13 mouse cellular contexts compared by ENCODE assay signal in the genomic region with DNA sequence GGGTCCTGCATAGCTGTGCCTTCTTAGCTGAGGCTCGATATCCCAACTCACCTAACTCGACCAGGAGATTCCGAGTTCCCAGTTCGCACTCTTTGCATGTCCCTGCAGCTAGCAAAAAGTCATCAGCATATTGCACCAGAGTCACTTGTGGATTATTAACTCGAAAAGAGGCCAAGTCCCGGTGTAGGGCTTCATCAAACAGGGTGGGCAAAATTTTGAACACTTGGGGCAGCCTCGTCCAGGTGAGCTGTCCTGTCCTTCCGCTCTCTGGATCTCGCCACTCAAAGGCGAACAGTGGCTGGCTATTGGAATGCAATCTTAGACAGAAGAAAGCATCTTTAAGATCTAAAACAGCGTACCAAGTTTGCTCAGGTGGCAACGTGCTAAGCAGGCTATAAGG. TPM values are rescaled to one million over a fixed set of nuclear protein-coding genes. Genes with fewer than 3 reads are reported as not detected.
DNase-seq lines count a peak whose midpoint lies in the region; ATAC-seq and TF ChIP-seq lines count a peak whose summit lies in the region.
"Not testable (repeated sequence)": the region's sequence is repeated elsewhere in the genome, so short reads cannot be mapped to it uniquely, and the experiment has no call there.
"Had no signal": no experiment of that assay in that cellular context is flagged by ENCODE, and none has a peak within 500 bp of the region (broad histone marks: within the 10 kb centered on the region; RNA-seq: fewer than 3 reads in every experiment).

No protein-coding gene starts in this region.

- not testable (repeated sequence) for H3K27me3 ChIP-seq in intestine, embryonic 16.5 days (replicated peaks; ENCODE audit: control insufficient read depth, insufficient read depth, low read length); kidney, adult 2 months (replicated peaks; ENCODE audit: control insufficient read depth, insufficient read depth, low read length)

- H3K4me2 ChIP-seq in intestine, embryonic 16.5 days (ENCODE audit: low read depth, low read length), result not testable (repeated sequence)

- peak; percentile 58 for DNase-seq in heart, adult 11 months
- DNase-seq in kidney, adult 11 months, result peak; percentile 43
- DNase-seq in kidney, adult 2 months, result peak; percentile 75
- DNase-seq in kidney, adult 9 months, result peak; percentile 78
- peak; percentile 29 to 52 for DNase-seq in kidney, postnatal 25 days
- peak; percentile 69 for DNase-seq in yolk sac, embryonic 10.5 days (ENCODE audit: low spot score)

- H3K27ac ChIP-seq in intestine, embryonic 16.5 days (ENCODE audit: low read length), result 0 out of 2 replicates have a peak overlapping the region, but pooled peaks have one; percentile 48
- H3K27ac ChIP-seq in kidney, adult 2 months (ENCODE audit: insufficient read depth, low read depth, low read length), result peak overlapping the region; percentile 95

- not testable (repeated sequence) for H3K9me3 ChIP-seq in intestine, embryonic 16.5 days (ENCODE audit: control insufficient read depth, low read length)

- not testable (repeated sequence) for TF ChIP-seq CTCF in kidney, adult 2 months (conservative IDR thresholded peaks at IDR 0.05; ENCODE audit: insufficient read depth, insufficient read length, low read depth, low read length)

- not testable (repeated sequence) for ATAC-seq in intestine, embryonic 16.5 days

- WGBS in intestine, embryonic 16.5 days, result 86% methylated on average over 12 of the region's 12 CpGs
- WGBS in kidney, adult 2 months, result 55% methylated on average over 12 of the region's 12 CpGs

- H3K4me1 ChIP-seq in intestine, embryonic 16.5 days (ENCODE audit: control insufficient read depth, insufficient read depth, low read length); kidney, adult 2 months (ENCODE audit: control insufficient read depth, insufficient read depth, low read length): not testable (repeated sequence)

- not testable (repeated sequence) for TF ChIP-seq POLR2A in kidney, adult 2 months (IDR thresholded peaks at IDR 0.05; ENCODE audit: low read depth, low read length)

- not testable (repeated sequence) for H3K36me3 ChIP-seq in intestine, embryonic 16.5 days (ENCODE audit: control insufficient read depth, insufficient read depth, low read length); kidney, adult 2 months (ENCODE audit: control insufficient read depth, insufficient read depth, low read length)

- not testable (repeated sequence) for H3K4me3 ChIP-seq in intestine, embryonic 16.5 days (ENCODE audit: low read length); kidney, adult 2 months (ENCODE audit: insufficient read depth, low read depth, low read length)

- H3K9ac ChIP-seq in intestine, embryonic 16.5 days (ENCODE audit: low read depth, low read length), result not testable (repeated sequence)

RNA-seq across cellular contexts. Expression of a gene that starts 8.9 kb away (rescaled TPM):
- polyA plus RNA-seq in intestine, embryonic 16.5 days (2015; fragmentation: Nextera tagmentation; extraction: Ambion mirVana), result not detected in 2 replicates
- 109 and 120 TPM in 2 replicates for polyA plus RNA-seq in kidney, adult 2 months (2012; rRNA removed)
- polyA plus RNA-seq: activated CD4-positive, CD25-positive, alpha-beta regulatory T cell, adult 4 months; CD4-positive, CD25-positive, alpha-beta regulatory T cell, adult 4 months; cortical plate, adult 2 months; forebrain, embryonic 11.5 days; G1E; Patski had no signal

RNA-seq across cellular contexts. Expression of a gene that starts 10.1 kb away (rescaled TPM):
- polyA plus RNA-seq in intestine, embryonic 16.5 days (2015; fragmentation: Nextera tagmentation; extraction: Ambion mirVana), result 0.55 and 1.3 TPM in 2 replicates
- 14.6 and 14.9 TPM in 2 replicates for polyA plus RNA-seq in kidney, adult 2 months (2012; rRNA removed)
- polyA plus RNA-seq: activated CD4-positive, CD25-positive, alpha-beta regulatory T cell, adult 4 months; G1E; Patski had no signal

RNA-seq across cellular contexts. Expression of a gene that starts 13.2 kb away (rescaled TPM):
- 172 and 182 TPM in 2 replicates for polyA plus RNA-seq in intestine, embryonic 16.5 days (2015; fragmentation: Nextera tagmentation; extraction: Ambion mirVana)
- 19.8 and 23.1 TPM in 2 replicates for polyA plus RNA-seq in kidney, adult 2 months (2012; rRNA removed)

Comparison
In these comparisons a context has a peak if more than half of its experiments do, and no peak if none do; other contexts are left out.
1. RNA of a gene that starts 8.9 kb away (polyA plus RNA-seq): 109 to 120 TPM in kidney, adult 2 months; not detected in intestine, embryonic 16.5 days; every median in the first group is over 100 times any median in the second.
2. Peak in every context shown above with its lines, with median percentiles within 50 percentile points of each other: DNase-seq.